Mouse (Mus musculus) natural killer cell, adult 2 months (primary cell): ENCODE measurements at regions not wholly inside any gene's neighbourhood (a gene's known extent, or its start where the extent isn't known, plus 50 kb on each side); places are given as distances from the start of the nearest gene placed in this dataset.

Experiments
- DNase-seq, 2 experiments: peaks; one replicate each; pipeline ENCODE4 v3.0.0; 2022; ENCODE audit warnings: low spot score in 2 of 2

- DNase-seq = no peak
These were observed 202.3 kb downstream of the Gadd45g start for GRCm38 (mm10) chr13:52048777-52049176.

- DNase-seq = no peak
These were observed 202.8 kb downstream of the Gadd45g start for GRCm38 (mm10) chr13:52049249-52049648.

- no peak for DNase-seq
These were observed 209.3 kb downstream of the Gadd45g start for GRCm38 (mm10) chr13:52055741-52056140.

GRCm38 (mm10) chr13:52057456-52057855 is 211.0 kb downstream of the Gadd45g start:
- no peak for DNase-seq

GRCm38 (mm10) chr13:52059756-52060417 is 213.4 kb downstream of the Gadd45g start:
- DNase-seq = no peak

GRCm38 (mm10) chr13:52060418-52060870 is 214.0 kb downstream of the Gadd45g start:
- DNase-seq = no peak

GRCm38 (mm10) chr13:52061454-52061853 is 215.0 kb downstream of the Gadd45g start:
- DNase-seq = no peak

- peak; percentile 47 to 55 for DNase-seq
These were observed 215.4 kb downstream of the Gadd45g start for GRCm38 (mm10) chr13:52061881-52062280.

- no peak for DNase-seq
These were observed 216.1 kb downstream of the Gadd45g start for GRCm38 (mm10) chr13:52062576-52062975.

GRCm38 (mm10) chr13:52065274-52065673 is 218.8 kb downstream of the Gadd45g start:
- no peak for DNase-seq

- DNase-seq = no peak
These were observed 219.2 kb downstream of the Gadd45g start for GRCm38 (mm10) chr13:52065720-52066119.

GRCm38 (mm10) chr13:52067048-52067447 is 220.6 kb downstream of the Gadd45g start:
- no peak for DNase-seq

- DNase-seq = no peak
These were observed 222.5 kb downstream of the Gadd45g start for GRCm38 (mm10) chr13:52068886-52069439.

GRCm38 (mm10) chr13:52069714-52070113 is 223.2 kb downstream of the Gadd45g start:
- DNase-seq = no peak

GRCm38 (mm10) chr13:52070731-52071663 is 224.5 kb downstream of the Gadd45g start:
- peak in 1 of 2 experiments; percentile 44 for DNase-seq

GRCm38 (mm10) chr13:52077616-52078015 is 231.1 kb downstream of the Gadd45g start:
- no peak for DNase-seq

GRCm38 (mm10) chr13:52078561-52078960 is 232.1 kb downstream of the Gadd45g start:
- peak; percentile 47 to 67 for DNase-seq

- DNase-seq = no peak
These were observed 233.3 kb downstream of the Gadd45g start for GRCm38 (mm10) chr13:52079678-52080246.

- DNase-seq = peak; percentile 46 to 86
These were observed 237.3 kb downstream of the Gadd45g start for GRCm38 (mm10) chr13:52083601-52084455.

- peak; percentile 14 to 34 for DNase-seq
These were observed 238.6 kb downstream of the Gadd45g start for GRCm38 (mm10) chr13:52085110-52085509.

GRCm38 (mm10) chr13:52088319-52088718 is 241.8 kb downstream of the Gadd45g start:
- no peak for DNase-seq
